Mouse (Mus musculus) midbrain, postnatal 0 days (tissue): ENCODE data around the gene Dpp9. TPM values are rescaled to one million over a fixed set of nuclear protein-coding genes. Genes with fewer than 3 reads are reported as not detected.

Experiments used
- ATAC-seq: fragments of 200-750 bp; cut with Nextera tagmentation; 2 replicates; pipeline ENCODE4 v1.8.0; 2017; ENCODE audit warnings: moderate number of reproducible peaks, mild to moderate bottlenecking, moderate TSS enrichment, moderate library complexity; ENCODE audit not compliant: low FRiP score
- DNase-seq: peaks from one replicate; pipeline ENCODE4 v3.0.0-alpha.2; 2015; ENCODE audit warnings: low spot score
- H3K27ac ChIP-seq: fragments of 300-500 bp; sonication (generic); 2 replicates; pipeline ENCODE4 v1.5.1; 2014; ENCODE audit warnings: low read depth, mild to moderate bottlenecking, low read length, mixed read lengths
- H3K27me3 ChIP-seq: fragments of 300-500 bp; sonication (generic); 2 replicates; pipeline ENCODE4 v1.6.1; 2014; ENCODE audit warnings: low read length, control low read depth, mixed read lengths; ENCODE audit not compliant: insufficient read depth
- H3K36me3 ChIP-seq: fragments of 300-500 bp; sonication (generic); 2 replicates; pipeline ENCODE4 v1.6.1; 2014; ENCODE audit warnings: low read length, control low read depth, mixed read lengths; ENCODE audit not compliant: insufficient read depth
- H3K4me1 ChIP-seq: fragments of 300-500 bp; sonication (generic); 2 replicates; pipeline ENCODE4 v1.6.1; 2014; ENCODE audit warnings: mild to moderate bottlenecking, control low read depth, antibody characterized with exemption, low read length, mixed read lengths; ENCODE audit not compliant: insufficient read depth
- H3K4me2 ChIP-seq: fragments of 300-500 bp; sonication (generic); 2 replicates; pipeline ENCODE4 v1.6.1; 2014; ENCODE audit warnings: low read depth, mild to moderate bottlenecking, low read length, mixed read lengths; ENCODE audit not compliant: poor library complexity, severe bottlenecking
- H3K4me3 ChIP-seq: fragments of 300-500 bp; sonication (generic); 2 replicates; pipeline ENCODE4 v1.5.1; 2014; ENCODE audit warnings: low read depth, mild to moderate bottlenecking, low read length, moderate library complexity
- H3K9ac ChIP-seq: fragments of 300-500 bp; sonication (generic); replicated peaks from 2 replicates; pipeline ENCODE4 v1.6.1; 2014; ENCODE audit warnings: mild to moderate bottlenecking, low read length, moderate library complexity, mixed read lengths; ENCODE audit not compliant: poor library complexity, severe bottlenecking
- H3K9me3 ChIP-seq: fragments of 300-500 bp; sonication (generic); 2 replicates; pipeline ENCODE4 v1.6.1; 2016; ENCODE audit warnings: low read length, control low read depth
- CTCF ChIP-seq: IDR thresholded peaks from 2 replicates; pipeline ENCODE4 v1.5.1; 2016; ENCODE audit warnings: antibody characterized with exemption, mild to moderate bottlenecking
- WGBS: fragments of 180-500 bp; shearing (Covaris S2); extraction: QIAGEN DNeasy Blood & Tissue Kit; methylation state at CpG from one replicate; pipeline ENCODE4 v1.1.7; 2014; 5-methylcytosine and 5-hydroxymethylcytosine counted together
- polyA plus RNA-seq: library from polyadenylated mRNA; unstranded; fragments of >200 nt; fragmentation: Nextera tagmentation; extraction: Ambion mirVana; gene quantifications from 2 replicates; pipeline ENCODE4 v1.2.1, GENCODE M21; 2015
- total RNA-seq: library from RNA; depleted of rRNA; stranded (reverse); fragments of >200 nt; gene quantifications from 2 replicates; pipeline ENCODE4 v1.2.3, GENCODE M21; 2014

The Dpp9 gene
- total and polyA plus RNA-seq, 2 experiments from 2014 or later, result 19.4 to 24.6 TPM

- Histone ChIP-seq H3K9ac (no peak overlapping the region), H3K4me3 (no peak overlapping the region), H3K4me2 (no peak overlapping the region), H3K27me3 (no peaks in the 10 kb centered on the region), H3K36me3 (peaks cover 43% of the 10 kb centered on the region), H3K9me3 (no peaks in the 10 kb centered on the region), H3K4me1 (peaks cover 6% of the 10 kb centered on the region), H3K27ac (peak overlapping the region; percentile 51; the same call in 1 of the 2 replicates)
- TF ChIP-seq CTCF, result no peak
- ATAC-seq (no peak), DNase-seq (peak; percentile 73)
- 42% methylated on average over 11 of the region's 11 CpGs for WGBS
These were observed 33.2 kb downstream of the Dpp9 start for GRCm38 (mm10) chr17:56185281-56186141.

- ATAC-seq (peak; percentile 94), DNase-seq (peak; percentile 97)
- Histone ChIP-seq H3K4me1 (peaks cover 6% of the 10 kb centered on the region), H3K36me3 (peaks cover 43% of the 10 kb centered on the region), H3K4me2 (peak within 1 kb of the TSS; percentile 97), H3K27me3 (no peaks in the 10 kb centered on the region), H3K9ac (peak within 1 kb of the TSS; percentile 81), H3K9me3 (no peaks in the 10 kb centered on the region), H3K27ac (peak within 1 kb of the TSS; percentile 69), H3K4me3 (peak within 1 kb of the TSS; percentile 83)
- no peak for TF ChIP-seq CTCF
- under 1% methylated on average over 47 of the region's 47 CpGs for WGBS
These were observed 35.0 kb downstream of the Dpp9 start, which contains the start of gene Mydgf for GRCm38 (mm10) chr17:56183658-56184103. Gene Mydgf, minus strand, starts transcription at chr17:56183920.

GRCm38 (mm10) chr17:56182975-56183657, 35.6 kb downstream of the Dpp9 start:
- no peaks in the 10 kb centered on the region for H3K9me3 ChIP-seq
- peaks cover 6% of the 10 kb centered on the region for H3K4me1 ChIP-seq
- ATAC-seq, result peak; percentile 48
- 2% methylated on average over 14 of the region's 14 CpGs for whole genome bisulfite sequencing
- TF ChIP-seq CTCF, result no peak
- no peaks in the 10 kb centered on the region for H3K27me3 ChIP-seq
- no peak for DNase-seq
- H3K36me3 ChIP-seq, result peaks cover 40% of the 10 kb centered on the region
- peak overlapping the region; percentile 81 for H3K9ac ChIP-seq
- peak overlapping the region; percentile 69 for H3K27ac ChIP-seq
- peak overlapping the region; percentile 97 for H3K4me2 ChIP-seq
- H3K4me3 ChIP-seq, result peak overlapping the region; percentile 83

GRCm38 (mm10) chr17:56175416-56175815, 43.3 kb downstream of the Dpp9 start:
- Histone ChIP-seq H3K4me1 (no peaks in the 10 kb centered on the region), H3K4me2 (no peak overlapping the region), H3K9me3 (no peaks in the 10 kb centered on the region), H3K36me3 (peaks cover 46% of the 10 kb centered on the region), H3K27me3 (no peaks in the 10 kb centered on the region), H3K4me3 (no peak overlapping the region), H3K27ac (no peak overlapping the region), H3K9ac (no peak overlapping the region)
- DNase-seq (no peak), ATAC-seq (no peak)
- 97% methylated on average over 3 of the region's 3 CpGs for WGBS
- TF ChIP-seq CTCF, result no peak

- no peaks in the 10 kb centered on the region for H3K27me3 ChIP-seq
- ATAC-seq, result no peak
- no peaks in the 10 kb centered on the region for H3K4me1 ChIP-seq
- no peak for TF ChIP-seq CTCF
- no peak overlapping the region for H3K4me3 ChIP-seq
- no peaks in the 10 kb centered on the region for H3K9me3 ChIP-seq
- peaks cover 28% of the 10 kb centered on the region for H3K36me3 ChIP-seq
- H3K27ac ChIP-seq, result no peak overlapping the region
- H3K9ac ChIP-seq, result no peak overlapping the region
- 66% methylated on average over 10 of the region's 10 CpGs for WGBS
- no peak overlapping the region for H3K4me2 ChIP-seq
- no peak for DNase-seq
These were observed 45.2 kb downstream of the Dpp9 start for GRCm38 (mm10) chr17:56173401-56174046.
